Mouse (Mus musculus) cortical plate, adult 2 months (tissue): ENCODE measurements around the gene Rnaseh2b.

Experiments
- CTCF ChIP-seq: fragments of 200-500 bp; IDR thresholded peaks from 2 replicates; pipeline ENCODE4 v1.5.1; 2011; ENCODE audit warnings: mild to moderate bottlenecking, control low read depth, low read length; ENCODE audit not compliant: insufficient read depth; ENCODE audit errors: extremely low read depth
- POLR2A ChIP-seq: fragments of 200-500 bp; IDR thresholded peaks from 2 replicates; pipeline ENCODE4 v1.6.1; 2011; ENCODE audit warnings: mild to moderate bottlenecking, low read length, control low read depth; ENCODE audit not compliant: insufficient read depth; ENCODE audit errors: extremely low read depth

GRCm38 (mm10) chr14:62380606-62381005 lies 88.2 kb downstream of the Rnaseh2b start:
- no peak for TF ChIP-seq CTCF
- TF ChIP-seq POLR2A, result no peak
